Mouse (Mus musculus) myocyte (in vitro differentiated cells): ENCODE results near the gene Suclg2.

Experiments
- CEBPB ChIP-seq: IDR thresholded peaks from 2 replicates; pipeline ENCODE4 v1.6.1; 2011; ENCODE audit warnings: mild to moderate bottlenecking, moderate library complexity; ENCODE audit not compliant: poor library complexity, insufficient read depth, severe bottlenecking
- MAX ChIP-seq: IDR thresholded peaks from one replicate; pipeline ENCODE4 v1.6.1; 2011; ENCODE audit warnings: low read depth, mild to moderate bottlenecking, control low read depth
- MYOG ChIP-seq, 3 experiments: IDR thresholded peaks; one replicate each; pipeline ENCODE4 v1.6.1; 2011; ENCODE audit warnings: control low read depth in 2 of 3, low read depth in 2 of 3, mild to moderate bottlenecking in 2 of 3; ENCODE audit not compliant: insufficient read length in 2 of 3, control insufficient read depth in 1 of 3, insufficient read depth in 1 of 3
- POLR2A ChIP-seq: IDR thresholded peaks from one replicate; pipeline ENCODE4 v1.6.1; 2011; ENCODE audit warnings: low read depth, mild to moderate bottlenecking, control low read depth, moderate library complexity; ENCODE audit not compliant: insufficient read length
- POLR2AphosphoS2 ChIP-seq: IDR thresholded peaks from one replicate; pipeline ENCODE4 v1.6.1; 2011; ENCODE audit warnings: low read depth, control low read depth; ENCODE audit not compliant: insufficient read length
- TCF12 ChIP-seq: IDR thresholded peaks from one replicate; pipeline ENCODE4 v1.6.1; 2011; ENCODE audit warnings: mild to moderate bottlenecking, control low read depth; ENCODE audit not compliant: poor library complexity, insufficient read depth, severe bottlenecking
- USF1 ChIP-seq: IDR thresholded peaks from one replicate; pipeline ENCODE4 v1.6.1; 2011; ENCODE audit warnings: low read depth, mild to moderate bottlenecking, control low read depth, moderate library complexity

GRCm38 (mm10) chr6:95515721-95516120 is 202.9 kb downstream of the Suclg2 start:
- TF ChIP-seq POLR2A = no peak
- no peak for TF ChIP-seq MAX
- no peak for TF ChIP-seq POLR2AphosphoS2
- TF ChIP-seq CEBPB = no peak
- TF ChIP-seq USF1 = no peak
- no peak for TF ChIP-seq MYOG (IDR thresholded peaks at IDR 0.05; ENCODE audit: control insufficient read depth in 1 of 3, insufficient read depth in 1 of 3, insufficient read length in 2 of 3, low read depth in 2 of 3)
- TF ChIP-seq TCF12 = no peak
